In the genomic region with DNA sequence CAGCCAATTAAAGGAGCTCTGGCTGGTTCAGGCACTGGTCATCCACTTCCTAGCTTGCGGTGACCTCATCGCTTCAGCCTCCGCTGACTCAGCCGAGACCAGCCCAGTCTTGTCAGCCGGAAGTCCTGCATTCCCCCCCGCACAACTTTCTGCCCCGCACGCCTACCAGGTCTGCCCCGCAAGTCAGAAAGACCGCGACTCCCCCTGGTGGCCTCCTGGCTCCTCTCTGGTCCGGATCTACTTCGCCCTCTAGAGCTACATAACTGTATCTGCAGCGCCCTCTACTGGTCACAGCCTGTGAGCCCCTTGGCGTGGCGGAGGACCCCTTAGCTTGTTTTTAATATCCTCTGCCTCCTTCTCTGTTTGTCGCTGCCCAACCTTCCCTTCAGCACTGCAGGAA, we compare ENCODE assay signal across 8 mouse cellular contexts. TPM values are rescaled to one million over a fixed set of nuclear protein-coding genes. Genes with fewer than 3 reads are reported as not detected.
DNase-seq lines count a peak whose midpoint lies in the region; ATAC-seq lines count a peak whose summit lies in the region.

No protein-coding gene starts in this region.

- WGBS in forebrain, embryonic 14.5 days, result under 1% methylated on average over 17 of the region's 17 CpGs
- under 1% methylated on average over 17 of the region's 17 CpGs for WGBS in neural tube, embryonic 15.5 days

- H3K4me2 ChIP-seq in forebrain, embryonic 14.5 days (ENCODE audit: low read length), result peak overlapping the region; percentile 73
- H3K4me2 ChIP-seq in neural tube, embryonic 15.5 days, result peak overlapping the region; percentile 63

- no peaks in the 10 kb centered on the region for H3K9me3 ChIP-seq in forebrain, embryonic 14.5 days (replicated peaks; ENCODE audit: control insufficient read depth, low read length)
- H3K9me3 ChIP-seq in neural tube, embryonic 15.5 days (replicated peaks), result no peaks in the 10 kb centered on the region

- H3K27me3 ChIP-seq in forebrain, embryonic 14.5 days (replicated peaks; ENCODE audit: control insufficient read depth, insufficient read depth, low read length), result no peaks in the 10 kb centered on the region
- H3K27me3 ChIP-seq in neural tube, embryonic 15.5 days (replicated peaks), result peaks cover 11% of the 10 kb centered on the region

- peaks cover 49% of the 10 kb centered on the region for H3K4me1 ChIP-seq in forebrain, embryonic 14.5 days (ENCODE audit: control insufficient read depth, insufficient read depth, low read length)
- H3K4me1 ChIP-seq in neural tube, embryonic 15.5 days, result peaks cover 64% of the 10 kb centered on the region

- peak; percentile 82 for ATAC-seq in forebrain, embryonic 14.5 days
- ATAC-seq in neural tube, embryonic 15.5 days (ENCODE audit: low FRiP score), result peak; percentile 80

- DNase-seq in ES-CJ7 (ENCODE audit: low read depth, low spot score), result peak; percentile 97
- DNase-seq in cerebellum, adult 11 months, result peak; percentile 82
- DNase-seq in forebrain, embryonic 14.5 days (ENCODE audit: low spot score), result peak; percentile 98
- DNase-seq in heart, postnatal 14 days, result peak; percentile 96 to 99
- peak; percentile 96 for DNase-seq in layer of hippocampus, adult 11-12 months (ENCODE audit: low spot score)
- DNase-seq in lung, adult 18-20 months, result peak; percentile 92 to 96
- peak; percentile 93 for DNase-seq in testis, postnatal 14 days (ENCODE audit: low spot score)

- H3K9ac ChIP-seq in forebrain, embryonic 14.5 days (ENCODE audit: low read length), result peak overlapping the region; percentile 62; the same call in 1 of the 2 replicates
- peak overlapping the region; percentile 48 for H3K9ac ChIP-seq in neural tube, embryonic 15.5 days (replicated peaks)

- H3K4me3 ChIP-seq in forebrain, embryonic 14.5 days (ENCODE audit: low read depth, low read length), result peak overlapping the region; percentile 37
- H3K4me3 ChIP-seq in neural tube, embryonic 15.5 days (replicated peaks), result peak overlapping the region; percentile 31

- peak overlapping the region; percentile 5; the same call in 1 of the 2 replicates for H3K27ac ChIP-seq in forebrain, embryonic 14.5 days (ENCODE audit: low read depth, low read length)
- H3K27ac ChIP-seq in neural tube, embryonic 15.5 days (replicated peaks), result peak overlapping the region; percentile 67

- intact Hi-C loops in heart, postnatal 14 days (cut with DNase I), result loop anchor here (1.0 to 2.0 kb wide), 2 partner anchors 17 to 52 kb away; no protein-coding TSS in a partner anchor

- H3K36me3 ChIP-seq in forebrain, embryonic 14.5 days (ENCODE audit: control insufficient read depth, insufficient read depth, low read length), result no peaks in the 10 kb centered on the region
- H3K36me3 ChIP-seq in neural tube, embryonic 15.5 days, result no peaks in the 10 kb centered on the region

RNA-seq across cellular contexts. Expression of gene Bcan, which starts 13.2 kb away (rescaled TPM):
- polyA plus RNA-seq in forebrain, embryonic 14.5 days (2014; fragmentation: Nextera tagmentation; extraction: Ambion mirVana), result 13.5 and 21.9 TPM in 2 replicates
- under 1 TPM; 0.15 to 0.29 TPM for total RNA-seq in heart, postnatal 14 days (2021)
- 127 and 139 TPM in 2 replicates for polyA plus RNA-seq in neural tube, embryonic 15.5 days (2015; fragmentation: Nextera tagmentation; extraction: Ambion mirVana)

RNA-seq across cellular contexts. Expression of gene Nes, which starts 16.0 kb away (rescaled TPM):
- polyA plus RNA-seq in forebrain, embryonic 14.5 days (2014; fragmentation: Nextera tagmentation; extraction: Ambion mirVana), result 23.1 and 27.8 TPM in 2 replicates
- total RNA-seq in heart, postnatal 14 days (2021), result 10 to 100 TPM; 32.5 to 39.0 TPM
- 22.5 and 22.8 TPM in 2 replicates for polyA plus RNA-seq in neural tube, embryonic 15.5 days (2015; fragmentation: Nextera tagmentation; extraction: Ambion mirVana)

RNA-seq across cellular contexts. Expression of gene Crabp2, which starts 38.4 kb away (rescaled TPM):
- polyA plus RNA-seq in forebrain, embryonic 14.5 days (2014; fragmentation: Nextera tagmentation; extraction: Ambion mirVana), result 32.8 and 35.9 TPM in 2 replicates
- under 1 TPM; 0.31 to 0.56 TPM for total RNA-seq in heart, postnatal 14 days (2021)
- polyA plus RNA-seq in neural tube, embryonic 15.5 days (2015; fragmentation: Nextera tagmentation; extraction: Ambion mirVana), result 81.1 and 86.0 TPM in 2 replicates

RNA-seq across cellular contexts. Expression of gene Hapln2, which starts 40.5 kb away (rescaled TPM):
- 0.52 TPM in 1 of 2 replicates, not detected in the other for polyA plus RNA-seq in forebrain, embryonic 14.5 days (2014; fragmentation: Nextera tagmentation; extraction: Ambion mirVana)
- not detected for total RNA-seq in heart, postnatal 14 days (2021)
- polyA plus RNA-seq in neural tube, embryonic 15.5 days (2015; fragmentation: Nextera tagmentation; extraction: Ambion mirVana), result 0.34 and 0.90 TPM in 2 replicates

RNA-seq across cellular contexts. Expression of gene Gpatch4, which starts 56.0 kb away (rescaled TPM):
- polyA plus RNA-seq in forebrain, embryonic 14.5 days (2014; fragmentation: Nextera tagmentation; extraction: Ambion mirVana), result 22.9 and 25.2 TPM in 2 replicates
- 1 to 10 TPM; 6.6 to 9.0 TPM for total RNA-seq in heart, postnatal 14 days (2021)
- polyA plus RNA-seq in neural tube, embryonic 15.5 days (2015; fragmentation: Nextera tagmentation; extraction: Ambion mirVana), result 36.6 and 42.6 TPM in 2 replicates

Comparison
In these comparisons a context has a peak if more than half of its experiments do, and no peak if none do; other contexts are left out.
1. Peak in every context shown above with its lines: DNase-seq, ATAC-seq, H3K4me3 ChIP-seq and H3K27ac ChIP-seq.